Mouse (Mus musculus) megakaryocyte, embryonic 14.5 days (primary cell): ENCODE measurements around the gene Man1c1. TPM values are rescaled to one million over a fixed set of nuclear protein-coding genes. Genes with fewer than 3 reads are reported as not detected.

Experiments
- H3K27me3 ChIP-seq: replicated peaks from 2 replicates; pipeline ENCODE3; 2012; ENCODE audit warnings: inconsistent platforms
- H3K36me3 ChIP-seq: replicated peaks from 2 replicates; pipeline ENCODE3; 2012; ENCODE audit warnings: low read length, inconsistent platforms, mixed read lengths
- H3K4me1 ChIP-seq: 2 replicates; pipeline ENCODE4 v1.6.1; 2012; ENCODE audit warnings: inconsistent platforms
- H3K4me3 ChIP-seq: replicated peaks from 2 replicates; pipeline ENCODE3; 2012; ENCODE audit warnings: moderate library complexity, mild to moderate bottlenecking, inconsistent platforms
- H3K9me3 ChIP-seq: 2 replicates; pipeline ENCODE4 v1.6.1; 2012; ENCODE audit warnings: inconsistent platforms
- FLI1 ChIP-seq: IDR thresholded peaks from 2 replicates; pipeline ENCODE4 v1.6.1; 2012; ENCODE audit warnings: low read length, inconsistent platforms, mixed read lengths
- GATA1 ChIP-seq: IDR thresholded peaks from 3 replicates; pipeline ENCODE4 v1.6.1; 2012; ENCODE audit warnings: mixed read lengths, low read length, inconsistent platforms, borderline replicate concordance
- polyA plus RNA-seq: library from polyadenylated mRNA; stranded (reverse); fragments of >175 nt; gene quantifications from 2 replicates; pipeline ENCODE4 v1.2.3, GENCODE M21; 2012; ENCODE audit warnings: low replicate concordance; ENCODE audit not compliant: insufficient read depth

The Man1c1 gene
- polyA plus RNA-seq, 1 experiment: 5.9 TPM

GRCm38 (mm10) chr4:134617779-134618178 is 86.3 kb downstream of the Man1c1 start:
- Histone ChIP-seq H3K4me3 (no peak overlapping the region), H3K9me3 (peaks cover 34% of the 10 kb centered on the region), H3K27me3 (peaks cover 71% of the 10 kb centered on the region), H3K4me1 (peaks cover 16% of the 10 kb centered on the region), H3K36me3 (no peaks in the 10 kb centered on the region)
- TF ChIP-seq FLI1 (no peak), GATA1 (no peak)

DNA sequence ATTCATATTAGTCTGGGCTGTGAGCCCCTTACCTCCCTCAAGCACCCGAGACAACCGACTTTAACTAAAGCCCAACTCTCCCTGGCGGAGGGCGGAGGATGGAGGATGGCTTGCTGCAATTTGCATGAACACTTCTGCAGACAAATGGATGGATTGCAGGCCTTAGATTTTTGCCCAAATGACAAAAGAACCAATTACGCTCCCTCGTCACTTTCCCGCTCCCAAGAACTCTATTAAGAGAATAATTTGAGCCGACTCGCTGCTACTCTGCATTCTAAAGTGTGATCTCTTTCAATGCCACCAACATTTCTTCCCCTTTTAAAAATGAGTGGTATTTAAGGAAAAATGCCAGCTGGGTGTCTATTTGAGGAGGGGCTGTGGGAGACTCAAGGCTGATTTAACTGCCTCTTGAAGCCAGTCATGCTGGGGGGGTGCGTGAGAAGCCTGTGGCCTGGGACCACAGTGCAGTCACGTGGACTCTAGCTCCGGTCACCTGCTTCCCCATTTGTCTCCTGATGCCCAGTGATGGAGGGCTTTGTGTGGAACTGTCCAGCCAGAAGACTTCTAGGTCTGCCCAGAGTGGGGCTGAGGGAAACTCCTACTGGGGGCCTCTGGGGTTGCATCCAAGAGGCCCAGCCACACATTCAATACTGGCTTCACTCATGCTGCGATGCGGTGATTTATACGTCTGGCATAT is 88.0 kb downstream of the Man1c1 start:
- H3K36me3 ChIP-seq: no peaks in the 10 kb centered on the region
- no peak overlapping the region for H3K4me3 ChIP-seq
- TF ChIP-seq GATA1 (no peak), FLI1 (no peak)
- peaks cover 69% of the 10 kb centered on the region for H3K27me3 ChIP-seq
- H3K4me1 ChIP-seq: peaks cover 21% of the 10 kb centered on the region
- peaks cover 21% of the 10 kb centered on the region for H3K9me3 ChIP-seq

DNA sequence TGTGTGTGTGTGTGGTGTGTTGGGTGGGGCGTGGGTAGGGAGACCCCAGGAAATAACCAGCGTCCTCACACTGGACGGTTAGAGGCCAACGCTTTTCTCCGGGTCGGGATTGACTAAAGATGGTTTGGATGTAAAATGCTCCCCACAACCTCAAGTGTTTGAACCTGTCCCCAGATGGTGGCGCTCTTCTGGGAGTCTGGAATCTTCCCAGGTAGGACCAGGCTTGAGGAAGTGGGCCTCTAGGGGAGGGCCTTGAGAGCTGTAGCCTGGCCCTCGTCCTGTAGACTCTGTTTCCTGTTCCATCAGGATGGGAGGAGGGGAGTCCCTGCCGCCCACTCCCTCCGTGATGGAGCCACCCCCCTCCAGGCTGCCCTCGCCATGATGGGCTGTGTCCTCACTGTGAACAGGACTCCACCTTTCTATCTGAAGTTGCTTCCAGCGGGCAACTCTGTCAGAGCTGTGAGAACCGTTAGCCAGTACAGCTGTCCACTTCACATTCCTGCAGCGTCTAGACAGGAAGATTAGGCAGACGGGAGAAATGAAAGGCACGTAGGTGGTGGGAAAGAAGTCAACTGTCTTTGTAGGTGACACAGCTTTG is 91.9 kb downstream of the Man1c1 start:
- Histone ChIP-seq H3K4me1 (peaks cover 13% of the 10 kb centered on the region; the same call in 1 of the 2 replicates), H3K36me3 (peaks cover 11% of the 10 kb centered on the region), H3K4me3 (no peak overlapping the region), H3K27me3 (peaks cover 70% of the 10 kb centered on the region), H3K9me3 (peaks cover 31% of the 10 kb centered on the region)
- TF ChIP-seq FLI1: no peak
- no peak for TF ChIP-seq GATA1

DNA sequence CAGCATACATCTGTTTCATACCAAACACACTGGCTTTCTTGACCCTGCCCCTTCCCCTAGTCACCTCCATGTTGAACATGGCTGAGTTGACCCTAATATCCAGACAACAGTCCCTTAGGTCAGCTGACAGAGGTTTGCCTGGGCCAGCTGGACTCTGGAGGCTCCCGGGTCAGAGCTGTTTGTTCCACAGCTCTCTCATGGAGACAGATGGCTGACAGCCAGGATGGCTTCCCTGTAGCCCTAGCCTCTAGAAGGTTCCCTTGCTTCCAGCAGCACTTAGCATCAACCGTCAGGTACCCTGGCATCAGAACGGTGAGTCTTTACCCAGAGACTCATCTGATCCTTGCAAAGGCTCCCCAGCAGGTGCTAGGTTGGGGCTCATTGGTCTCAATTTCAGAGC is 93.5 kb downstream of the Man1c1 start:
- Histone ChIP-seq H3K36me3 (peaks cover 11% of the 10 kb centered on the region), H3K4me3 (no peak overlapping the region), H3K4me1 (peaks cover 28% of the 10 kb centered on the region), H3K9me3 (peaks cover 31% of the 10 kb centered on the region), H3K27me3 (peaks cover 72% of the 10 kb centered on the region)
- TF ChIP-seq GATA1: no peak
- TF ChIP-seq FLI1: no peak

DNA sequence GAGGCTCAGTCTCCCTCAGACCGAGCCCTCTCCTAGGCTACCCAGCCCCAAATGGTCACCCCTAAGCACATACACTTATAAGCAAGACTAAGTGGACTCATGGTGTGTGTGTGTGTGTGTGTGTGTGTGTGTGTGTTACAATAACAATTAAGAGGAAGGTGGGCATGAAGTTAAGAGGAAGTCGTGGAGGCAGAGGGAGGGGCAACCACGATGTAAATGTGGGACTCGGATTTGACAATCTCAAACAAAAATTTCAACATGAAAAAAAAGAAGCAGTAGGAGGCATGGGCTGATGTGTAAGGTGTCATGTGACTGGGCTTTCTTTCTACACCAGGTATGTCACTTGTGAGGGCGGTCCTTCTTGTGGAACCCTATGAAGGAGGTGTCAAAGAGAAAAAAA is 96.4 kb downstream of the Man1c1 start:
- Histone ChIP-seq H3K4me1 (peaks cover 55% of the 10 kb centered on the region), H3K27me3 (peaks cover 83% of the 10 kb centered on the region), H3K36me3 (peaks cover 11% of the 10 kb centered on the region), H3K9me3 (peaks cover 22% of the 10 kb centered on the region), H3K4me3 (no peak overlapping the region)
- TF ChIP-seq GATA1: no peak
- no peak for TF ChIP-seq FLI1

DNA sequence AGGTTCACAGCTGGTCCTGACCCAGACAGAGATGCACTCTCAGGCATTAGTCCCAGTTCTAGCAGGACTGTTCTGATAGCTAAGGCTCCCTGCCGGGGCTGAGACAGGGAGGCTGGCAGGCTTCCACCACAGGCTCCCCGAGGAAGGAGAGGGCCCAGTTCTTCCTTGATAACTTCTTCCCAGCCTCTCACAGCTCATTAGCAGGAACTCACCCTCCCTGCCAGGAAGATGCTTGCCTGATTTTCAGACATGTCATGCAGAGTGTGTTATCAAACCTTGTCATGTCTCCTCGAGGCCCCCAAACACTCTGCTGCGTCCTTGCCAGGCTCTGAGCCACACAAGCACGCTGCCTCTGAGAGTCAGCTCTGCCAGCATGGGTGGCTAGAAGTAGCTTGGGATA is 98.0 kb downstream of the Man1c1 start:
- Histone ChIP-seq H3K4me1 (peaks cover 66% of the 10 kb centered on the region), H3K4me3 (no peak overlapping the region), H3K27me3 (peaks cover 91% of the 10 kb centered on the region), H3K36me3 (peaks cover 11% of the 10 kb centered on the region), H3K9me3 (peaks cover 22% of the 10 kb centered on the region)
- TF ChIP-seq FLI1: no peak

- Histone ChIP-seq H3K36me3 (peaks cover 2% of the 10 kb centered on the region), H3K9me3 (peaks cover 8% of the 10 kb centered on the region), H3K27me3 (peaks cover 87% of the 10 kb centered on the region), H3K4me1 (peaks cover 77% of the 10 kb centered on the region), H3K4me3 (no peak overlapping the region)
- TF ChIP-seq GATA1: no peak
- no peak for TF ChIP-seq FLI1
These were observed 99.6 kb downstream of the Man1c1 start for GRCm38 (mm10) chr4:134604472-134604871.

GRCm38 (mm10) chr4:134603553-134603952 is 100.5 kb downstream of the Man1c1 start:
- peaks cover 84% of the 10 kb centered on the region for H3K27me3 ChIP-seq
- no peaks in the 10 kb centered on the region for H3K36me3 ChIP-seq
- peaks cover 74% of the 10 kb centered on the region for H3K4me1 ChIP-seq
- no peak for TF ChIP-seq FLI1
- TF ChIP-seq GATA1: no peak
- no peaks in the 10 kb centered on the region; the same call in 1 of the 2 replicates for H3K9me3 ChIP-seq
- H3K4me3 ChIP-seq: no peak overlapping the region

- Histone ChIP-seq H3K36me3 (no peaks in the 10 kb centered on the region), H3K4me3 (peak overlapping the region; percentile 17), H3K9me3 (no peaks in the 10 kb centered on the region), H3K4me1 (peaks cover 73% of the 10 kb centered on the region), H3K27me3 (peaks cover 90% of the 10 kb centered on the region)
- TF ChIP-seq FLI1 (no peak), GATA1 (no peak)
These were observed 101.5 kb downstream of the Man1c1 start for GRCm38 (mm10) chr4:134602610-134603009.

DNA sequence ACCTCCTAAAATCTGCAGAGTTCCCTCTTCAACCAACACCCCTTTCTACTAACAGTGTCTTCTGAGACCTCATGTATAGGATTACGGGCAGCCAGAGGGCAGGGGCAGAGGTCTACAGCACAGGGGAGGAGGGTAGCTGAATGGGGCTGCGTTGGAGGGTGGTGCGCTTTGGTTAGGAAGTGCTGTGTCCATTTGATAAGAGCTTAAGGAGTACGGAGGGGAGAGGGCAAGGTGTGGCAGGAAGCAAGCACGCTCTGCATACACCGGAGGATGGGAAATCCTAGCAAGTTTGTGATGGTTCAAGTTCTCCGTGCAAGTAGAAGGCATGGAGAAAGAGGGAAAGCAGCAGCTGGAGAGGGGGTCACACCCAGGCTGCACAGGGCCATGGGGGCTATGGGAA is 102.1 kb downstream of the Man1c1 start:
- H3K9me3 ChIP-seq: peaks cover 3% of the 10 kb centered on the region
- no peak for TF ChIP-seq FLI1
- no peak for TF ChIP-seq GATA1
- H3K4me3 ChIP-seq: peak overlapping the region; percentile 57
- H3K27me3 ChIP-seq: peaks cover 90% of the 10 kb centered on the region
- H3K4me1 ChIP-seq: peaks cover 70% of the 10 kb centered on the region
- H3K36me3 ChIP-seq: no peaks in the 10 kb centered on the region
